Mouse (Mus musculus) hindbrain, embryonic 11.5 days (tissue): Measurements from ENCODE around the gene Dennd2d. TPM values are rescaled to one million over a fixed set of nuclear protein-coding genes. Genes with fewer than 3 reads are reported as not detected.

Experiments
- ATAC-seq: fragments of 200-750 bp; cut with Nextera tagmentation; 2 replicates; pipeline ENCODE4 v1.8.0; 2017; ENCODE audit warnings: mild to moderate bottlenecking, moderate TSS enrichment, moderate library complexity; ENCODE audit not compliant: low FRiP score
- DNase-seq: peaks from one replicate; pipeline ENCODE4 v3.0.0-alpha.2; 2015; ENCODE audit warnings: low spot score
- H3K27ac ChIP-seq: fragments of 300-500 bp; sonication (generic); 2 replicates; pipeline ENCODE4 v1.5.1; 2014; ENCODE audit warnings: mild to moderate bottlenecking, low read depth, low read length
- H3K27me3 ChIP-seq: fragments of 300-500 bp; sonication (generic); 2 replicates; pipeline ENCODE4 v1.6.1; 2014; ENCODE audit warnings: mild to moderate bottlenecking, low read length, moderate library complexity, mixed read lengths; ENCODE audit not compliant: control insufficient read depth, insufficient read depth
- H3K36me3 ChIP-seq: fragments of 300-500 bp; sonication (generic); 2 replicates; pipeline ENCODE4 v1.6.1; 2014; ENCODE audit warnings: mild to moderate bottlenecking, low read length, moderate library complexity, mixed read lengths; ENCODE audit not compliant: control insufficient read depth, insufficient read depth
- H3K4me1 ChIP-seq: fragments of 300-500 bp; sonication (generic); replicated peaks from 2 replicates; pipeline ENCODE4 v1.6.1; 2014; ENCODE audit warnings: low read length, mixed read lengths; ENCODE audit not compliant: control insufficient read depth, insufficient read depth
- H3K4me2 ChIP-seq: fragments of 300-500 bp; sonication (generic); replicated peaks from 2 replicates; pipeline ENCODE4 v1.6.1; 2014; ENCODE audit warnings: mild to moderate bottlenecking, low read depth, low read length
- H3K4me3 ChIP-seq: fragments of 300-500 bp; sonication (generic); 2 replicates; pipeline ENCODE4 v1.5.1; 2014; ENCODE audit warnings: low read depth, low read length
- H3K9ac ChIP-seq: fragments of 300-500 bp; sonication (generic); 2 replicates; pipeline ENCODE4 v1.6.1; 2014; ENCODE audit warnings: low read depth, low read length
- H3K9me3 ChIP-seq: fragments of 300-500 bp; sonication (generic); 2 replicates; pipeline ENCODE4 v1.6.1; 2016; ENCODE audit warnings: low read length; ENCODE audit not compliant: control insufficient read depth
- WGBS: fragments of 180-500 bp; shearing (Covaris S2); extraction: QIAGEN DNeasy Blood & Tissue Kit; methylation state at CpG from one replicate; pipeline ENCODE4 v1.1.7; 2014; 5-methylcytosine and 5-hydroxymethylcytosine counted together
- polyA plus RNA-seq: library from polyadenylated mRNA; unstranded; fragments of >200 nt; fragmentation: Nextera tagmentation; extraction: Ambion mirVana; gene quantifications from 2 replicates; pipeline ENCODE4 v1.2.1, GENCODE M21; 2014

The Dennd2d gene
- polyA plus RNA-seq: 0.29 and 0.77 TPM in 2 replicates

- H3K27me3 ChIP-seq: no peaks in the 10 kb centered on the region
- peak within 1 kb of the TSS; percentile 98 for H3K4me2 ChIP-seq
- DNase-seq (peak; percentile 39), ATAC-seq (peak; percentile 78)
- peak within 1 kb of the TSS; percentile 56 for H3K4me3 ChIP-seq
- no peaks in the 10 kb centered on the region for H3K9me3 ChIP-seq
- no peak within 1 kb of the TSS for H3K27ac ChIP-seq
- 2% methylated on average over 42 of the region's 44 CpGs for WGBS
- no peaks in the 10 kb centered on the region for H3K36me3 ChIP-seq
- peaks cover 3% of the 10 kb centered on the region; the same call in 1 of the 2 replicates for H3K4me1 ChIP-seq
- peak within 1 kb of the TSS; percentile 65 for H3K9ac ChIP-seq
These were observed at the start of gene Dennd2d for GRCm38 (mm10) chr3:106482281-106483081. Gene Dennd2d, plus strand, starts transcription at chr3:106482405.

- no peak overlapping the region for H3K27ac ChIP-seq
- H3K4me2 ChIP-seq: no peak overlapping the region
- no peak overlapping the region for H3K4me3 ChIP-seq
- no peaks in the 10 kb centered on the region for H3K27me3 ChIP-seq
- DNase-seq (peak; percentile 66), ATAC-seq (peak; percentile 82)
- H3K9me3 ChIP-seq: no peaks in the 10 kb centered on the region
- no peak overlapping the region for H3K9ac ChIP-seq
- no peaks in the 10 kb centered on the region for H3K4me1 ChIP-seq
- H3K36me3 ChIP-seq: no peaks in the 10 kb centered on the region
These were observed 33.6 kb upstream of the Dennd2d start for GRCm38 (mm10) chr3:106448571-106448970.

DNA sequence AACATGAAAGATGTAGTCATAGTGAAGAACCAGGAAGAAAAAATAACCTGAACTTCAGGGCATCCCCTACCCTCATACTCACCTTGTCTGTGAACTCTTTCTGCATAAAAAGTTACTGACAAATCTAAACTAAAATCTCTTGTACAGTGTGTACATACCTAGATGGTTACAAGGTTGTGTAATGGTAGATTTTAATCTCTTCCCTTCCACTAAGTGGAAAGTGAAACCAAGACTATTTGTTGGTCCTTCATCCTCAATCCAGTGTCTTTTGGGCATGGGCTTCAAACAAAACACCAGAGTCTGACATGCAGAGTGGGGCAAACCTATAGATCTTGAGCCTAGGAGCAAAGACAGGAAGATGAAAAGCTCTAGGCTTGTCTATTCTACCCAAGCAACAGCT lies 33.2 kb upstream of the Dennd2d start:
- H3K36me3 ChIP-seq: no peaks in the 10 kb centered on the region
- H3K27ac ChIP-seq: no peak overlapping the region
- no peaks in the 10 kb centered on the region for H3K27me3 ChIP-seq
- no peak overlapping the region for H3K4me2 ChIP-seq
- no peaks in the 10 kb centered on the region for H3K4me1 ChIP-seq
- ATAC-seq: peak; percentile 25; the same call in 1 of the 2 replicates
- no peak for DNase-seq
- H3K4me3 ChIP-seq: no peak overlapping the region
- no peak overlapping the region for H3K9ac ChIP-seq
- H3K9me3 ChIP-seq: no peaks in the 10 kb centered on the region

GRCm38 (mm10) chr3:106449567-106449966 lies 32.6 kb upstream of the Dennd2d start:
- 81% methylated on average over 4 of the region's 4 CpGs for WGBS
- no peaks in the 10 kb centered on the region for H3K27me3 ChIP-seq

GRCm38 (mm10) chr3:106452616-106453015 lies 29.6 kb upstream of the Dennd2d start:
- 79% methylated on average over 4 of the region's 4 CpGs for WGBS
- DNase-seq (no peak), ATAC-seq (no peak)
- Histone ChIP-seq H3K27ac (no peak overlapping the region), H3K4me2 (no peak overlapping the region), H3K36me3 (no peaks in the 10 kb centered on the region), H3K9ac (no peak overlapping the region), H3K4me1 (no peaks in the 10 kb centered on the region), H3K4me3 (no peak overlapping the region), H3K9me3 (no peaks in the 10 kb centered on the region), H3K27me3 (no peaks in the 10 kb centered on the region)

More at GRCm38 (mm10) chr3:106449567-106449966, 32.6 kb upstream of the Dennd2d start:
- Histone ChIP-seq H3K4me2 (no peak overlapping the region), H3K27ac (no peak overlapping the region), H3K4me1 (no peaks in the 10 kb centered on the region), H3K9me3 (no peaks in the 10 kb centered on the region), H3K9ac (no peak overlapping the region), H3K4me3 (no peak overlapping the region), H3K36me3 (no peaks in the 10 kb centered on the region)
- DNase-seq: no peak
- no peak for ATAC-seq

GRCm38 (mm10) chr3:106457298-106457869 lies 24.8 kb upstream of the Dennd2d start:
- Histone ChIP-seq H3K4me1 (no peaks in the 10 kb centered on the region), H3K27me3 (no peaks in the 10 kb centered on the region), H3K4me2 (no peak overlapping the region), H3K27ac (no peak overlapping the region), H3K9ac (no peak overlapping the region), H3K4me3 (no peak overlapping the region), H3K9me3 (no peaks in the 10 kb centered on the region), H3K36me3 (no peaks in the 10 kb centered on the region)
- no peak for ATAC-seq
- WGBS: 84% methylated on average over 2 of the region's 2 CpGs
- no peak for DNase-seq

- WGBS: 95% methylated on average over 2 of the region's 2 CpGs
- Histone ChIP-seq H3K9me3 (no peaks in the 10 kb centered on the region), H3K27ac (no peak overlapping the region), H3K4me2 (no peak overlapping the region), H3K27me3 (no peaks in the 10 kb centered on the region), H3K4me3 (no peak overlapping the region), H3K36me3 (no peaks in the 10 kb centered on the region), H3K9ac (no peak overlapping the region), H3K4me1 (no peaks in the 10 kb centered on the region)
- DNase-seq: no peak
- no peak for ATAC-seq
These were observed 20.1 kb upstream of the Dennd2d start for GRCm38 (mm10) chr3:106462059-106462470.

- H3K4me1 ChIP-seq: no peaks in the 10 kb centered on the region
- no peaks in the 10 kb centered on the region for H3K9me3 ChIP-seq
- DNase-seq (no peak), ATAC-seq (no peak)
- H3K4me2 ChIP-seq: no peak overlapping the region
- no peak overlapping the region for H3K27ac ChIP-seq
- no peak overlapping the region for H3K9ac ChIP-seq
- no peak overlapping the region for H3K4me3 ChIP-seq
- 65% methylated on average over 3 of the region's 3 CpGs for WGBS
- H3K27me3 ChIP-seq: no peaks in the 10 kb centered on the region
- no peaks in the 10 kb centered on the region for H3K36me3 ChIP-seq
These were observed 19.7 kb upstream of the Dennd2d start for GRCm38 (mm10) chr3:106462493-106462892.

DNA sequence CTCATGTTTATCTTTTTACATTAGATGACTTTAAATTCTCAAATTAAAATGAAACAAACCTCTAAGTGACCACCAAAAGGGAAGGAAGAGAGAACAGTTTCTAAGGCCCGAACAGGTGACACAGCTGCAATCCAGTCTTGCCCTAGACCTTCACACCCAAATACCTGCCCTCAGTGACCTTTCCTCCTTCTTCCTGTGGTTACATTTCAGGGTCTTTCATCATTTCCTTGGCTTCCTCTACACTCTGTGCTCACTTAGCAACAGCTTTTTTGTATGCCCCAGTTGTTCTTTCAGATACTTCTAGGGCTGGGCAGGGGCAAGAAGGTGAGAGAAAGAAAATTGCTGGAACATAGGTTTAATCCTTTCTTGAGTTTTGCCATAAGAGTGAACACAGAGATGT lies 17.5 kb upstream of the Dennd2d start:
- DNase-seq: no peak
- H3K4me3 ChIP-seq: no peak overlapping the region
- WGBS: 100% methylated on average over 1 of the region's 1 CpGs

More for the DNA sequence above, 17.5 kb upstream of the Dennd2d start:
- Histone ChIP-seq H3K4me1 (no peaks in the 10 kb centered on the region), H3K27ac (no peak overlapping the region), H3K9ac (no peak overlapping the region), H3K36me3 (no peaks in the 10 kb centered on the region), H3K9me3 (no peaks in the 10 kb centered on the region), H3K27me3 (no peaks in the 10 kb centered on the region), H3K4me2 (no peak overlapping the region)
- ATAC-seq: no peak
